Mouse (Mus musculus): Measurements from ENCODE around the gene Adcy6. TPM values are rescaled to one million over a fixed set of nuclear protein-coding genes. Genes with fewer than 3 reads are reported as not detected.
A peak's percentile ranks its signal among the peaks of the same experiment; 100 is the strongest.

Adcy6 gene
- polyA plus RNA-seq, 1 experiment from 2014 or later: 17.3 TPM

GRCm38 (mm10) chr15:98622721-98623120, 12.8 kb upstream of the Adcy6 start:
- H3K4me2 ChIP-seq (replicated peaks; ENCODE audit: low read depth, low read length): no peak overlapping the region
- H3K4me3 ChIP-seq (ENCODE audit: low read depth, low read length): no peak overlapping the region
- 22% methylated on average over 6 of the region's 6 CpGs for WGBS
- DNase-seq (ENCODE audit: low spot score) (no peak), ATAC-seq (ENCODE audit: low FRiP score) (no peak)
- H3K9ac ChIP-seq (ENCODE audit: low read depth, low read length): no peak overlapping the region
- no peaks in the 10 kb centered on the region for H3K36me3 ChIP-seq (ENCODE audit: control insufficient read depth, insufficient read depth, low read length)
- no peak overlapping the region for H3K27ac ChIP-seq (ENCODE audit: low read depth, low read length)
- H3K9me3 ChIP-seq (ENCODE audit: control insufficient read depth, low read length): no peaks in the 10 kb centered on the region
- H3K4me1 ChIP-seq (replicated peaks; ENCODE audit: control insufficient read depth, insufficient read depth, low read length): no peaks in the 10 kb centered on the region; the same call in 1 of the 2 replicates
- no peaks in the 10 kb centered on the region; the same call in 1 of the 2 replicates for H3K27me3 ChIP-seq (ENCODE audit: control insufficient read depth, insufficient read depth, low read length)

- Histone ChIP-seq H3K9ac (ENCODE audit: low read depth, low read length) (no peak overlapping the region), H3K4me1 (replicated peaks; ENCODE audit: control insufficient read depth, insufficient read depth, low read length) (no peaks in the 10 kb centered on the region; the same call in 1 of the 2 replicates), H3K4me3 (ENCODE audit: low read depth, low read length) (no peak overlapping the region), H3K27ac (ENCODE audit: low read depth, low read length) (no peak overlapping the region), H3K9me3 (ENCODE audit: control insufficient read depth, low read length) (no peaks in the 10 kb centered on the region), H3K27me3 (ENCODE audit: control insufficient read depth, insufficient read depth, low read length) (no peaks in the 10 kb centered on the region; the same call in 1 of the 2 replicates), H3K36me3 (ENCODE audit: control insufficient read depth, insufficient read depth, low read length) (no peaks in the 10 kb centered on the region), H3K4me2 (replicated peaks; ENCODE audit: low read depth, low read length) (no peak overlapping the region)
- DNase-seq (ENCODE audit: low spot score): no peak
- no peak for ATAC-seq (ENCODE audit: low FRiP score)
- WGBS: 10% methylated on average over 7 of the region's 7 CpGs
Measured at GRCm38 (mm10) chr15:98622199-98622598, 12.3 kb upstream of the Adcy6 start.

GRCm38 (mm10) chr15:98617176-98617537, 7.3 kb upstream of the Adcy6 start:
- no peak overlapping the region for H3K4me3 ChIP-seq (ENCODE audit: low read depth, low read length)
- ATAC-seq (ENCODE audit: low FRiP score) (0 out of 2 replicates have a peak, but pooled peaks have one; percentile 17), DNase-seq (ENCODE audit: low spot score) (peak; percentile 93)
- no peaks in the 10 kb centered on the region for H3K36me3 ChIP-seq (ENCODE audit: control insufficient read depth, insufficient read depth, low read length)
- H3K9me3 ChIP-seq (ENCODE audit: control insufficient read depth, low read length): no peaks in the 10 kb centered on the region
- H3K27me3 ChIP-seq (ENCODE audit: control insufficient read depth, insufficient read depth, low read length): no peaks in the 10 kb centered on the region; the same call in 1 of the 2 replicates
- WGBS: under 1% methylated on average over 12 of the region's 12 CpGs
- H3K4me1 ChIP-seq (replicated peaks; ENCODE audit: control insufficient read depth, insufficient read depth, low read length): no peaks in the 10 kb centered on the region; the same call in 1 of the 2 replicates
- no peak overlapping the region for H3K9ac ChIP-seq (ENCODE audit: low read depth, low read length)
- no peak overlapping the region for H3K27ac ChIP-seq (ENCODE audit: low read depth, low read length)
- no peak overlapping the region for H3K4me2 ChIP-seq (replicated peaks; ENCODE audit: low read depth, low read length)

GRCm38 (mm10) chr15:98616362-98617175, 6.7 kb upstream of the Adcy6 start:
- Histone ChIP-seq H3K36me3 (ENCODE audit: control insufficient read depth, insufficient read depth, low read length) (no peaks in the 10 kb centered on the region), H3K9ac (ENCODE audit: low read depth, low read length) (no peak overlapping the region), H3K27me3 (ENCODE audit: control insufficient read depth, insufficient read depth, low read length) (no peaks in the 10 kb centered on the region; the same call in 1 of the 2 replicates), H3K4me3 (ENCODE audit: low read depth, low read length) (no peak overlapping the region), H3K9me3 (ENCODE audit: control insufficient read depth, low read length) (no peaks in the 10 kb centered on the region), H3K27ac (ENCODE audit: low read depth, low read length) (no peak overlapping the region), H3K4me1 (replicated peaks; ENCODE audit: control insufficient read depth, insufficient read depth, low read length) (no peaks in the 10 kb centered on the region), H3K4me2 (replicated peaks; ENCODE audit: low read depth, low read length) (no peak overlapping the region)
- ATAC-seq (ENCODE audit: low FRiP score): peak; percentile 25; the same call in 1 of the 2 replicates
- WGBS: 48% methylated on average over 20 of the region's 20 CpGs
- no peak for DNase-seq (ENCODE audit: low spot score)

- H3K27ac ChIP-seq (ENCODE audit: low read depth, low read length): no peak overlapping the region
- H3K4me3 ChIP-seq (ENCODE audit: low read depth, low read length): no peak overlapping the region
- no peak for DNase-seq (ENCODE audit: low spot score)
- no peaks in the 10 kb centered on the region for H3K9me3 ChIP-seq (ENCODE audit: control insufficient read depth, low read length)
- H3K4me1 ChIP-seq (replicated peaks; ENCODE audit: control insufficient read depth, insufficient read depth, low read length): no peaks in the 10 kb centered on the region
- H3K36me3 ChIP-seq (ENCODE audit: control insufficient read depth, insufficient read depth, low read length): no peaks in the 10 kb centered on the region
- H3K9ac ChIP-seq (ENCODE audit: low read depth, low read length): no peak overlapping the region
- H3K27me3 ChIP-seq (ENCODE audit: control insufficient read depth, insufficient read depth, low read length): no peaks in the 10 kb centered on the region; the same call in 1 of the 2 replicates
- no peak overlapping the region for H3K4me2 ChIP-seq (replicated peaks; ENCODE audit: low read depth, low read length)
- ATAC-seq (ENCODE audit: low FRiP score): no peak
- 65% methylated on average over 6 of the region's 6 CpGs for WGBS
Measured at GRCm38 (mm10) chr15:98615751-98616150, 5.9 kb upstream of the Adcy6 start.

- WGBS: 50% methylated on average over 6 of the region's 6 CpGs
- DNase-seq (ENCODE audit: low spot score) (no peak), ATAC-seq (ENCODE audit: low FRiP score) (no peak)
- no peak overlapping the region for H3K4me2 ChIP-seq (replicated peaks; ENCODE audit: low read depth, low read length)
- H3K9me3 ChIP-seq (ENCODE audit: control insufficient read depth, low read length): no peaks in the 10 kb centered on the region
- H3K4me1 ChIP-seq (replicated peaks; ENCODE audit: control insufficient read depth, insufficient read depth, low read length): no peaks in the 10 kb centered on the region
- 0 out of 2 replicates have a peak overlapping the region, but pooled peaks have one; percentile 2 for H3K9ac ChIP-seq (ENCODE audit: low read depth, low read length)
- no peaks in the 10 kb centered on the region for H3K36me3 ChIP-seq (ENCODE audit: control insufficient read depth, insufficient read depth, low read length)
- no peak overlapping the region for H3K27ac ChIP-seq (ENCODE audit: low read depth, low read length)
- no peak overlapping the region for H3K4me3 ChIP-seq (ENCODE audit: low read depth, low read length)
- H3K27me3 ChIP-seq (ENCODE audit: control insufficient read depth, insufficient read depth, low read length): no peaks in the 10 kb centered on the region; the same call in 1 of the 2 replicates
Measured at GRCm38 (mm10) chr15:98614971-98615370, 5.1 kb upstream of the Adcy6 start.

GRCm38 (mm10) chr15:98614551-98614950, 4.7 kb upstream of the Adcy6 start:
- H3K9ac ChIP-seq (ENCODE audit: low read depth, low read length): 0 out of 2 replicates have a peak overlapping the region, but pooled peaks have one; percentile 2
- no peak overlapping the region for H3K4me2 ChIP-seq (replicated peaks; ENCODE audit: low read depth, low read length)
- ATAC-seq (ENCODE audit: low FRiP score) (no peak), DNase-seq (ENCODE audit: low spot score) (no peak)
- H3K27ac ChIP-seq (ENCODE audit: low read depth, low read length): no peak overlapping the region
- no peaks in the 10 kb centered on the region for H3K9me3 ChIP-seq (ENCODE audit: control insufficient read depth, low read length)
- no peaks in the 10 kb centered on the region; the same call in 1 of the 2 replicates for H3K27me3 ChIP-seq (ENCODE audit: control insufficient read depth, insufficient read depth, low read length)
- 67% methylated on average over 9 of the region's 9 CpGs for WGBS
- H3K4me1 ChIP-seq (replicated peaks; ENCODE audit: control insufficient read depth, insufficient read depth, low read length): no peaks in the 10 kb centered on the region
- H3K36me3 ChIP-seq (ENCODE audit: control insufficient read depth, insufficient read depth, low read length): no peaks in the 10 kb centered on the region
- no peak overlapping the region for H3K4me3 ChIP-seq (ENCODE audit: low read depth, low read length)

- Histone ChIP-seq H3K27me3 (ENCODE audit: control insufficient read depth, insufficient read depth, low read length) (no peaks in the 10 kb centered on the region), H3K9ac (ENCODE audit: low read depth, low read length) (no peak overlapping the region), H3K4me2 (replicated peaks; ENCODE audit: low read depth, low read length) (no peak overlapping the region), H3K27ac (ENCODE audit: low read depth, low read length) (no peak overlapping the region), H3K9me3 (ENCODE audit: control insufficient read depth, low read length) (no peaks in the 10 kb centered on the region), H3K36me3 (ENCODE audit: control insufficient read depth, insufficient read depth, low read length) (no peaks in the 10 kb centered on the region), H3K4me1 (replicated peaks; ENCODE audit: control insufficient read depth, insufficient read depth, low read length) (peaks cover 7% of the 10 kb centered on the region), H3K4me3 (ENCODE audit: low read depth, low read length) (no peak overlapping the region)
- WGBS: 96% methylated on average over 3 of the region's 3 CpGs
- ATAC-seq (ENCODE audit: low FRiP score): no peak
- no peak for DNase-seq (ENCODE audit: low spot score)
Measured at GRCm38 (mm10) chr15:98612229-98612628, 2.4 kb upstream of the Adcy6 start.

Measured in hindbrain, embryonic 11.5 days (tissue).